Mouse (Mus musculus) CH12.LX (cell line): ENCODE results near the gene Phf1. TPM values are rescaled to one million over a fixed set of nuclear protein-coding genes. Genes with fewer than 3 reads are reported as not detected.

ENCODE experiments used
- DNase-seq: peaks from one replicate; pipeline ENCODE4 v3.0.0-alpha.2; 2013; ENCODE audit errors: extremely low read depth
- H3K27ac ChIP-seq: 2 replicates; pipeline ENCODE4 v1.5.1; 2012; ENCODE audit warnings: low read depth, mild to moderate bottlenecking, control low read depth, moderate library complexity; ENCODE audit not compliant: insufficient read depth
- H3K27me3 ChIP-seq: replicated peaks from 2 replicates; pipeline ENCODE3; 2012; ENCODE audit warnings: inconsistent platforms
- H3K36me3 ChIP-seq, 2 experiments: replicated peaks in 1 of 2; 2 replicates each; pipeline versions ENCODE3 to v1.6.1; 2012; ENCODE audit warnings: inconsistent platforms in 1 of 2, low read length in 1 of 2, mild to moderate bottlenecking in 1 of 2, mixed read lengths in 1 of 2, moderate library complexity in 1 of 2; ENCODE audit not compliant: control insufficient read depth in 1 of 2, insufficient read depth in 1 of 2
- H3K4me1 ChIP-seq, 2 experiments: 2 replicates each; pipeline ENCODE4 v1.6.1; 2012; ENCODE audit warnings: inconsistent platforms in 1 of 2, moderate library complexity in 1 of 2; ENCODE audit not compliant: insufficient read depth in 2 of 2, control insufficient read depth in 1 of 2
- H3K4me2 ChIP-seq: 2 replicates; pipeline ENCODE4 v1.6.1; 2012; ENCODE audit warnings: low read depth, mild to moderate bottlenecking, control low read depth; ENCODE audit not compliant: poor library complexity, insufficient read depth, severe bottlenecking
- H3K4me3 ChIP-seq, 3 experiments: fragments of 150-350 bp in 1 of 3; sonication (generic) in 1 of 3; replicated peaks in 1 of 3; 2 replicates each; pipeline versions ENCODE3 to v1.5.1; 2011 to 2012; ENCODE audit warnings: low read depth in 2 of 3, low read length in 2 of 3, mild to moderate bottlenecking in 2 of 3, moderate library complexity in 2 of 3, control low read depth in 1 of 3, improper control_type of control experiment in 1 of 3, inconsistent platforms in 1 of 3, mixed read lengths in 1 of 3; ENCODE audit not compliant: poor library complexity in 1 of 3
- H3K79me2 ChIP-seq: replicated peaks from 2 replicates; pipeline ENCODE4 v1.6.1; 2012; ENCODE audit warnings: mild to moderate bottlenecking, moderate library complexity; ENCODE audit not compliant: control insufficient read depth, poor library complexity, insufficient read depth, severe bottlenecking; ENCODE audit errors: extremely low read depth
- H3K9ac ChIP-seq: 2 replicates; pipeline ENCODE4 v1.6.1; 2012; ENCODE audit warnings: low read depth, mild to moderate bottlenecking, control low read depth, moderate library complexity; ENCODE audit not compliant: insufficient read depth
- H3K9me3 ChIP-seq: replicated peaks from 2 replicates; pipeline ENCODE3; 2012; ENCODE audit warnings: low read length, inconsistent platforms, mixed read lengths
- CHD2 ChIP-seq: IDR thresholded peaks from 2 replicates; pipeline ENCODE4 v1.6.1; 2011; ENCODE audit warnings: low read length, improper control_type of control experiment
- ELF1 ChIP-seq: IDR thresholded peaks from 2 replicates; pipeline ENCODE4 v1.6.1; 2014; ENCODE audit warnings: low read depth, mild to moderate bottlenecking, inconsistent platforms, low read length, improper control_type of control experiment
- EP300 ChIP-seq: IDR thresholded peaks from 2 replicates; pipeline ENCODE4 v1.6.1; 2011; ENCODE audit warnings: low read length, improper control_type of control experiment
- ETS1 ChIP-seq: conservative IDR thresholded peaks from 2 replicates; pipeline ENCODE4 v1.6.1; 2012; ENCODE audit warnings: low read depth, mild to moderate bottlenecking, inconsistent platforms, low read length, improper control_type of control experiment, moderate library complexity
- GABPA ChIP-seq: IDR thresholded peaks from 2 replicates; pipeline ENCODE4 v1.6.1; 2012; ENCODE audit warnings: low read depth, low read length, improper control_type of control experiment, inconsistent platforms; ENCODE audit not compliant: insufficient replicate concordance
- KAT2A ChIP-seq: IDR thresholded peaks from 2 replicates; pipeline ENCODE4 v1.6.1; 2012; ENCODE audit warnings: low read length, improper control_type of control experiment, inconsistent platforms; ENCODE audit not compliant: insufficient replicate concordance
- MAZ ChIP-seq: IDR thresholded peaks from 2 replicates; pipeline ENCODE4 v1.6.1; 2012; ENCODE audit warnings: low read depth, mild to moderate bottlenecking, inconsistent platforms, low read length, improper control_type of control experiment, moderate library complexity
- MYC ChIP-seq: IDR thresholded peaks from 2 replicates; pipeline ENCODE4 v1.6.1; 2011; ENCODE audit warnings: low read depth, mild to moderate bottlenecking, improper control_type of control experiment, low read length
- NELFE ChIP-seq: IDR thresholded peaks from 2 replicates; pipeline ENCODE4 v1.6.1; 2011; ENCODE audit warnings: low read depth, low read length, improper control_type of control experiment
- NRF1 ChIP-seq: IDR thresholded peaks from 2 replicates; pipeline ENCODE4 v1.6.1; 2014; ENCODE audit warnings: low read depth, mild to moderate bottlenecking, inconsistent platforms, low read length, improper control_type of control experiment, moderate library complexity
- PAX5 ChIP-seq: IDR thresholded peaks from 2 replicates; pipeline ENCODE4 v1.6.1; 2012; ENCODE audit warnings: low read length, inconsistent platforms, mixed read lengths
- POLR2AphosphoS2 ChIP-seq: IDR thresholded peaks from 2 replicates; pipeline ENCODE4 v1.6.1; 2011; ENCODE audit warnings: low read depth, low read length, improper control_type of control experiment
- RAD21 ChIP-seq: IDR thresholded peaks from 2 replicates; pipeline ENCODE4 v1.6.1; 2011; ENCODE audit warnings: low read depth, mild to moderate bottlenecking, low read length, improper control_type of control experiment, moderate library complexity
- SIN3A ChIP-seq: IDR thresholded peaks from 2 replicates; pipeline ENCODE4 v1.6.1; 2012; ENCODE audit warnings: low read length, improper control_type of control experiment, inconsistent platforms
- TBP ChIP-seq: conservative IDR thresholded peaks from 2 replicates; pipeline ENCODE4 v1.6.1; 2011; ENCODE audit warnings: low read depth, low read length, improper control_type of control experiment
- TCF12 ChIP-seq: IDR thresholded peaks from 2 replicates; pipeline ENCODE4 v1.6.1; 2014; ENCODE audit warnings: low read depth, mild to moderate bottlenecking, inconsistent platforms, low read length, improper control_type of control experiment
- ZC3H11A ChIP-seq: IDR thresholded peaks from 2 replicates; pipeline ENCODE4 v1.6.1; 2012; ENCODE audit warnings: low read depth, mild to moderate bottlenecking, inconsistent platforms, low read length, improper control_type of control experiment
- ZKSCAN1 ChIP-seq: IDR thresholded peaks from 2 replicates; pipeline ENCODE4 v1.6.1; 2012; ENCODE audit warnings: low read depth, inconsistent platforms, low read length, improper control_type of control experiment, borderline replicate concordance
- ZNF384 ChIP-seq: IDR thresholded peaks from 2 replicates; pipeline ENCODE4 v1.6.1; 2012; ENCODE audit warnings: low read depth, low read length, improper control_type of control experiment, inconsistent platforms
- dilution Hi-C: fragments of 300-500 bp; cut with MboI; formaldehyde crosslinking; loops from 2 replicates; pipeline ENCODE4 v1.14.3; 2020; ENCODE audit warnings: low sequenced_read_pairs; ENCODE audit not compliant: extremely low pct_unique_long_range_greater_than_20kb, extremely low pct_ligation_motif_present
- in situ Hi-C: fragments of 300-500 bp; cut with MboI; formaldehyde crosslinking; loops from 3 replicates; pipeline ENCODE4 v1.14.3; 2019; ENCODE audit warnings: low sequenced_read_pairs, low pct_ligation_motif_present, low pct_unique_long_range_greater_than_20kb, mixed read lengths
- polyA plus RNA-seq: library from polyadenylated mRNA; unstranded; fragments of >175 nt; gene quantifications from 2 replicates; pipeline ENCODE4 v1.2.1, GENCODE M21; 2012; ENCODE audit warnings: low read depth; ENCODE audit not compliant: insufficient read length
- total RNA-seq, 2 experiments: library from RNA; depleted of rRNA; stranded (reverse); fragments of 300-350 nt in 1 of 2; fragments of >200 nt in 1 of 2; gene quantifications; 2 replicates each; pipeline ENCODE4 v1.2.3; 2012 to 2014

The Phf1 gene
- total and polyA plus RNA-seq, 3 experiments, result 1.7 to 4.1 (median 3.5) TPM

- no peaks in the 10 kb centered on the region for H3K79me2 ChIP-seq
- dilution Hi-C loops, result no loop called here
- H3K4me2 ChIP-seq, result no peak overlapping the region
- H3K4me1 ChIP-seq, result no peaks in the 10 kb centered on the region
- H3K4me3 ChIP-seq, result no peak overlapping the region
- DNase-seq, result no peak
- no peaks in the 10 kb centered on the region for H3K9me3 ChIP-seq
- no peak overlapping the region for H3K9ac ChIP-seq
- TF ChIP-seq ELF1 (no peak), GABPA (no peak), POLR2AphosphoS2 (no peak), ZKSCAN1 (no peak), NRF1 (no peak), CHD2 (no peak), MYC (no peak), KAT2A (no peak), EP300 (no peak), ETS1 (no peak), PAX5 (no peak), NELFE (no peak), TBP (no peak), RAD21 (no peak), ZNF384 (no peak), MAZ (no peak), ZC3H11A (no peak), SIN3A (no peak)
- peaks cover 15% of the 10 kb centered on the region for H3K27me3 ChIP-seq
- in situ Hi-C loops, result no loop called here
- H3K36me3 ChIP-seq, result peaks cover 5 to 21% of the 10 kb centered on the region in 2 experiments
- no peak overlapping the region for H3K27ac ChIP-seq
Measured at GRCm38 (mm10) chr17:26961572-26962240, 28.9 kb downstream of the Phf1 start.

- Histone ChIP-seq H3K4me1 (peaks cover 0 to 7% of the 10 kb centered on the region in 2 experiments; a peak in 1 of 4 replicates), H3K27ac (no peak overlapping the region), H3K9me3 (no peaks in the 10 kb centered on the region), H3K9ac (no peak overlapping the region), H3K36me3 (peaks cover 4 to 7% of the 10 kb centered on the region in 2 experiments), H3K4me2 (no peak overlapping the region), H3K79me2 (no peaks in the 10 kb centered on the region; the same call in 1 of the 2 replicates), H3K27me3 (peaks cover 11% of the 10 kb centered on the region), H3K4me3 (no peak overlapping the region)
- in situ Hi-C loops, result no loop called here
- no peak for TF ChIP-seq TCF12
- no peak for TF ChIP-seq POLR2AphosphoS2
- dilution Hi-C loops, result no loop called here
- DNase-seq, result no peak
Measured at GRCm38 (mm10) chr17:26966993-26967392, 34.1 kb downstream of the Phf1 start.
